Mouse (Mus musculus) brain, embryonic 14.5 days (tissue): Measurements from ENCODE around the gene Prickle2. TPM values are rescaled to one million over a fixed set of nuclear protein-coding genes. Genes with fewer than 3 reads are reported as not detected.

Experiments used
- DNase-seq: peaks from one replicate; pipeline ENCODE4 v3.0.0-alpha.2; 2011; ENCODE audit warnings: low read depth
- CTCF ChIP-seq: fragments of 200-500 bp; IDR thresholded peaks from 2 replicates; pipeline ENCODE4 v1.5.1; 2012; ENCODE audit warnings: inconsistent platforms, mild to moderate bottlenecking, moderate library complexity, borderline replicate concordance; ENCODE audit not compliant: insufficient read depth, insufficient read length; ENCODE audit errors: extremely low read depth
- POLR2A ChIP-seq: fragments of 200-500 bp; IDR thresholded peaks from 2 replicates; pipeline ENCODE4 v1.6.1; 2012; ENCODE audit warnings: mild to moderate bottlenecking, inconsistent platforms, borderline replicate concordance; ENCODE audit not compliant: poor library complexity, insufficient read depth, insufficient read length, severe bottlenecking; ENCODE audit errors: extremely low read depth
- polyA plus RNA-seq: library from polyadenylated mRNA; depleted of rRNA; stranded (reverse); fragments of >200 nt; gene quantifications from 2 replicates; pipeline ENCODE4 v1.2.3, GENCODE M21; 2012

Gene Prickle2
- polyA plus RNA-seq, 1 experiment = 17.8 TPM

GRCm38 (mm10) chr6:92641956-92642355, 64.0 kb downstream of the Prickle2 start:
- TF ChIP-seq CTCF (no peak), POLR2A (no peak)
- DNase-seq = peak; percentile 44

- TF ChIP-seq CTCF (no peak), POLR2A (no peak)
- DNase-seq = no peak
These were observed 65.1 kb downstream of the Prickle2 start for GRCm38 (mm10) chr6:92640896-92641295.

- no peak for TF ChIP-seq POLR2A
- no peak for TF ChIP-seq CTCF
- DNase-seq = no peak
These were observed 69.5 kb downstream of the Prickle2 start for GRCm38 (mm10) chr6:92636431-92636830.

DNA sequence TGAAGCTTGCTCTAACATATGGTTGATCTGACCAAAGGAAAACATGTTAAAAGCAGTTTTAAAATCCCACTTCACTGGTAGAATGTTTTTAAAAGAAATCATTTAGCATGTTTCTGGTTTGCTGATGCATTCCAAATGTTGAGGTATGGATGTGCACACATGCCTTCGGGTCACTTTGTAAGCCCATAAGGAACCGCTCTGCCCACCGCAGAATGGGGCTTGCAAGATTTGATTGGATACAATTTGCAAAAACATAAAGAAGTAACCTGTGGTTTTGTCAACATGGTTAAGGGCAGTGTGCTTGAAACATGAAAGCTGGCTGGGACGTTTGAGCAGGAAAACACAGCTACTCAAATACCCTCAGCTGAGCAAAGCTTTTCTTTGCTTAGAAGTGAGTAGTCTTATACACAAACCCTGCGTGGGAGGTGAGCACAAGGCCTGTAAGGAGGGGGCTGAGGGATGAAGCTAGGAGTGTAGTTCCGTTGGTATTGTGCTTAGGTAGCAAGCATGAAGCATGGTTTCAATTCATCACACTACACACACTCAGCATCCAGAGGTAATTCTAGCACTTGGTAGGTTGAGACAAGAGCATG, 71.0 kb downstream of the Prickle2 start:
- DNase-seq = no peak
- no peak for TF ChIP-seq POLR2A
- no peak for TF ChIP-seq CTCF

DNA sequence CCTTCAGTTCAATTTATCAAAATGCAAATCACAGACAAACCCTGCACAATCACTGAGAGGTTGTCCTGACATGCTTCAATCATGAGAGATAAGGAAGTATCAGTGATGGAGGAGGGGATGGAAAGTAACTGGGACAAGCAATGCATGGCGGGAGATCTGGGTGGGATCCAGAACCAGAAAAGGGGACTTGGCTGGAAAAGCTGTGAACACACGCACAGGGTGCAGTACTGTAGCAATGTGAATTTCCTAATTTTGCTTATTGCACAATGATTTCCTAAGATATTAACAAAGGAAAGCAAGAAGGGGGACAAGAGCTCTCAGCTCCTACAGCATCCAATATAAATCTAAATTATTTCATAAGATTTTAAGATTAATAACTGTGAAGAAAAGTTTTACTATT, 75.0 kb downstream of the Prickle2 start:
- TF ChIP-seq CTCF (no peak), POLR2A (no peak)
- DNase-seq = no peak

GRCm38 (mm10) chr6:92627711-92628110, 78.2 kb downstream of the Prickle2 start:
- DNase-seq = no peak
- no peak for TF ChIP-seq POLR2A
- TF ChIP-seq CTCF = no peak

DNA sequence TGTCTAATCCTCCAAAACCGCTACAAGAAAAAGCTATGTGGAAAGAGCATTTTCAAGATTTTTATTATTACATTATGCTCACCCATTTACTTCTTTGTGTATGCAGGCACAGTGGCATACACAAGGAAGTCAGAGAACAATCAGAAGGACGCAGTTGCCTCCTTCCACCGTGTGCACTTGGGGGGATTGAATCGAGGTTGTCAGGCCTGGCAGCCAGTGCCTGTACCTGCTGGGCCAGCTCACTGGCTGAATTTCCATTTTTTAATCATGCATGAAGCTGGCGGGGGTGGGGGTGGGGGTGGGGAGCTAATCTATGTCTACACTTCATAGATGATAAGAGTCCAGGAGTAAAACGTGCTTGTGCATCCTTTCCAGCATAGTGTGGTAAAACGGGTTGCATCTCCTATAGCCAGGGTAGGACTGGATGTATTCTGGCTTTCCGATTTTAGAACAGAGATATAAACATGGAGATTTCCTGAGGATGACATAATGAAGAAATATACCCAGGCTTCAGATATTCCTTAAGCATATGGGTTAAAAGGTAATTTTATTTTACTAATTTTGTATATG, 78.8 kb downstream of the Prickle2 start:
- DNase-seq = peak; percentile 44
- TF ChIP-seq CTCF = no peak
- no peak for TF ChIP-seq POLR2A

DNA sequence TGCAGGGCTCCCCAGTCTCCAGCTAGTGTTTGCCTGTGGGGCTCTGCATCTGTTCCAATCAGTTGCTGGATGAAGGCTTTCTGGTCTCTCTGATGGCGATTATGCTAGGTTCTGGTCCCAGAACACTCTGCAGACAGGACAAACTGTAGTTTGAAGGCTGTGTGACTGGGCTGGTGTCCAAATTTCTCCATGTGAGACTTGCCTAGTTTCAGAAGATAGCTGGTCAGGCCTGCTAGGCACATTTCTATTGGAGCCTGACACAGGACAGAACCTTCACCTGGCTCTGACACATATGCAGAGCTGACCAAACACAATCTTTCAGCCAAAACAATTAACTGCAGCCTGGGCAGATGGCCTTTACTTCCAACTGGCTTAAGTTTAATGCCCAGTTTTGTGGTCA, 80.0 kb downstream of the Prickle2 start:
- DNase-seq = no peak
- no peak for TF ChIP-seq CTCF
- TF ChIP-seq POLR2A = no peak

DNA sequence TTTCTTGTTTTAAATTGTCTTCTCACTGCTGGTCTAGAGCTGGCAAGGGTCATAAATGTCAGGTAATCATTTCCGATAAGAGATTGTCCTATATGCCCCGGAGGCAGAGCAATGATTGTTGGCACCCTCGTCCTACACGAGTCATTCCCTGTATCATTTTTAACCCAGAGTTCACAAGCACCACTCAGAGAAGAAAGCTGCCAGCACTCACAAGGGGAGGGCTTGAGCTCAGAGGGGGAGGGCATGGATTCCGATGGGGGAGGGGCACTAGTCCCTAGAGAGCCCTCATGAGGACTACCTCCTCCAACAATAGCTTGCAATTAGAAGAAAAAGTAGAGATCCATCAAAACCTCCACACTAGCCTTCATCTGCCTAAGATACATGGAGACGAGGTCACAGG, 81.6 kb downstream of the Prickle2 start:
- no peak for DNase-seq
- no peak for TF ChIP-seq CTCF
- TF ChIP-seq POLR2A = no peak

DNA sequence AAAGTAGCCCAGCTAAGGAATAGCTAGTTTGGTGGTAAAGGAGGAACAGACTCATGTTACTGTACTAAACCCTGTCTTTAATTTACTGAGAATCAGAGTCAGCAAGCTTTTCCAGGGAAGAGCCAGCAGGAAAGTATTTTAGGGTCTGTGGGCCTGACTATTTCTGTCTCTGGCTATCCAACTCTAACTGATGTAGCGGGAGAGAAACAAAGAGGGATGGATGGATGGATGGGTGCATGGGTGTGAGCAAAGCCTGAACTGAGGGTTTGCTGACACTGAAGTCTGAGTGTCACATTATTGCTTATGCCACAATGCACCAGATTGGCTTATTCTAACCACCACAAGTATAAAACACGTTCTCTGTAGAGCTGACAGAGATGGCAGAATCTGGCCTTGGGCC, 88.8 kb downstream of the Prickle2 start:
- no peak for TF ChIP-seq CTCF
- no peak for TF ChIP-seq POLR2A
- DNase-seq = no peak

DNA sequence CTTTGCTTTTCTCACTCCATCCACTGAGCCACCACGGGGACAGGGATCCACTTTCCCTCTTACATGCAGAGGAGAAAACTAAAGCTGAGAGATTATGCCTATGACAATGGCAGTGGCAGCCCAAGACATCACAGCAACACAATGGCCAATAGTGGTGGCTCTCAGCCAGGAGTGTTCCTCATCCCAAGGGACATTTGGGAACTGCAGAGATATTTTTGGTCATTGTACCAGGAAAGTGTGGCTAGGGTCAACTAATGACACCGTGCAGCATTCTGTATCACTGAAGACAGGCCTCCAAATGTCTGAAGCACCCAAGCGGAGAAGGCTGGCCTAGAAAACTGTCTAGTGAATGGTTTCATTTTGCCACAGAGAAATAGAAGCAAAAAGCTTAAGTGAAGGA, 91.2 kb downstream of the Prickle2 start:
- no peak for DNase-seq
- no peak for TF ChIP-seq POLR2A
- TF ChIP-seq CTCF = no peak

DNA sequence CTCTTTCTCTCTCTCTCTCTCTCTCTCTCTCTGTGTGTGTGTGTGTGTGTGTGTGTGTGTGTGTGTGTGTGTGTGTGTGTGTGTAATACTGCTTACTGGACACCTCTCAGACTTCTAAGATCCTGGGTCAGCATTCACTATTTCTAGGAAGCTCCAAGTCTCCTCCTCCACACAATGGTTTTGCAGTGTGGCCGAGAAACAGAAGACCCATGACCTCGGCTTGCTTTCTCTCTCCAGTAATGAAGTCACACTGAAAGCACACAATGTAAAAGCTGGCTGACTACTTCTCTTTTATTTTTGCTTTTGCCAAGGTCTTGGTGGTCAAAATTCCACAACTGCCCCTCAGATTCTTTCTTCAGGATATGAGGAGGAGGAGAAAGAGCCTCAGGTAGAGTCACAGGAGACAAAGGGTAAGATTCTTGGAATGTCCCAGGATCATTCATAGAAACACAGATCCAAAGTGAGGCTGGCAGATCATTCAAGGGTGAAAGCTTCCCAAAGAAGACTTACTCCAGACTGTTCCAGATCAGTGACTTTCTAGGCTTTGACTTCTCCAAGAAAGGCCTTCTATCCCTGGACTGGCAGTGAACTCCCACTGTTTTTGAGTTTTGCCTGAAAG, 93.7 kb downstream of the Prickle2 start:
- TF ChIP-seq POLR2A (no peak), CTCF (no peak)
- no peak for DNase-seq
